Mouse (Mus musculus): Measurements from ENCODE around the gene H2-M2. TPM values are rescaled to one million over a fixed set of nuclear protein-coding genes. Genes with fewer than 3 reads are reported as not detected.
"Not testable (repeated sequence)": the region's sequence is repeated elsewhere in the genome, so short reads cannot be mapped to it uniquely, and the experiment has no call there.

Gene H2-M2
- not detected in 2 replicates for polyA plus RNA-seq (2014; fragmentation: Nextera tagmentation; extraction: Ambion mirVana)

- WGBS: 81% methylated on average over 2 of the region's 2 CpGs
- H3K4me2 ChIP-seq (ENCODE audit: low read depth, low read length): no peak within 1 kb of the TSS
- ATAC-seq (ENCODE audit: low read depth): no peak
Observed at GRCm38 (mm10) chr17:37483452-37483851, at the start of gene H2-M2. Gene H2-M2, minus strand, starts transcription at chr17:37483552.

GRCm38 (mm10) chr17:37525427-37525826, 42.1 kb upstream of the H2-M2 start:
- not testable (repeated sequence) for H3K27ac ChIP-seq (ENCODE audit: low read depth, low read length); H3K4me3 ChIP-seq (ENCODE audit: low read depth, low read length); H3K9ac ChIP-seq (replicated peaks; ENCODE audit: low read depth, low read length); ATAC-seq (ENCODE audit: low read depth); H3K36me3 ChIP-seq (ENCODE audit: control insufficient read depth, insufficient read depth, low read length); H3K27me3 ChIP-seq (ENCODE audit: control insufficient read depth, insufficient read depth, low read length); H3K4me1 ChIP-seq (ENCODE audit: control insufficient read depth, insufficient read depth, low read length); H3K4me2 ChIP-seq (ENCODE audit: low read depth, low read length); H3K9me3 ChIP-seq (ENCODE audit: control insufficient read depth, low read length)
- 78% methylated on average over 1 of the region's 1 CpGs for WGBS

More at GRCm38 (mm10) chr17:37483452-37483851, at the start of gene H2-M2:
- H3K27me3 ChIP-seq (ENCODE audit: control insufficient read depth, insufficient read depth, low read length): no peaks in the 10 kb centered on the region
- H3K4me3 ChIP-seq (ENCODE audit: low read depth, low read length): no peak within 1 kb of the TSS
- H3K4me1 ChIP-seq (ENCODE audit: control insufficient read depth, insufficient read depth, low read length): no peaks in the 10 kb centered on the region
- H3K9me3 ChIP-seq (ENCODE audit: control insufficient read depth, low read length): no peaks in the 10 kb centered on the region
- no peaks in the 10 kb centered on the region for H3K36me3 ChIP-seq (ENCODE audit: control insufficient read depth, insufficient read depth, low read length)
- no peak within 1 kb of the TSS for H3K27ac ChIP-seq (ENCODE audit: low read depth, low read length)
- H3K9ac ChIP-seq (replicated peaks; ENCODE audit: low read depth, low read length): no peak within 1 kb of the TSS

GRCm38 (mm10) chr17:37524612-37525011, 41.3 kb upstream of the H2-M2 start:
- not testable (repeated sequence) for H3K36me3 ChIP-seq (ENCODE audit: control insufficient read depth, insufficient read depth, low read length); H3K27me3 ChIP-seq (ENCODE audit: control insufficient read depth, insufficient read depth, low read length); ATAC-seq (ENCODE audit: low read depth); H3K9me3 ChIP-seq (ENCODE audit: control insufficient read depth, low read length); H3K4me3 ChIP-seq (ENCODE audit: low read depth, low read length); H3K27ac ChIP-seq (ENCODE audit: low read depth, low read length); H3K4me2 ChIP-seq (ENCODE audit: low read depth, low read length); H3K4me1 ChIP-seq (ENCODE audit: control insufficient read depth, insufficient read depth, low read length); H3K9ac ChIP-seq (replicated peaks; ENCODE audit: low read depth, low read length)

- no peak for ATAC-seq (ENCODE audit: low read depth)
- H3K27me3 ChIP-seq (ENCODE audit: control insufficient read depth, insufficient read depth, low read length): no peaks in the 10 kb centered on the region
Observed at GRCm38 (mm10) chr17:37507730-37508129, 24.4 kb upstream of the H2-M2 start, which contains the start of gene Olfr111. Gene Olfr111, plus strand, starts transcription at chr17:37508030.

GRCm38 (mm10) chr17:37491930-37492518, 8.7 kb upstream of the H2-M2 start, which contains the start of gene Olfr110:
Gene Olfr110, plus strand, starts transcription at chr17:37492468.
- Histone ChIP-seq H3K36me3 (ENCODE audit: control insufficient read depth, insufficient read depth, low read length) (no peaks in the 10 kb centered on the region), H3K4me1 (ENCODE audit: control insufficient read depth, insufficient read depth, low read length) (no peaks in the 10 kb centered on the region), H3K27ac (ENCODE audit: low read depth, low read length) (no peak within 1 kb of the TSS), H3K9me3 (ENCODE audit: control insufficient read depth, low read length) (no peaks in the 10 kb centered on the region), H3K4me3 (ENCODE audit: low read depth, low read length) (no peak within 1 kb of the TSS), H3K4me2 (ENCODE audit: low read depth, low read length) (no peak within 1 kb of the TSS), H3K9ac (replicated peaks; ENCODE audit: low read depth, low read length) (no peak within 1 kb of the TSS), H3K27me3 (ENCODE audit: control insufficient read depth, insufficient read depth, low read length) (no peaks in the 10 kb centered on the region)
- ATAC-seq (ENCODE audit: low read depth): no peak
- WGBS: 60% methylated on average over 1 of the region's 1 CpGs

More at GRCm38 (mm10) chr17:37507730-37508129, 24.4 kb upstream of the H2-M2 start, which contains the start of gene Olfr111:
- H3K9me3 ChIP-seq (ENCODE audit: control insufficient read depth, low read length): no peaks in the 10 kb centered on the region
- no peak within 1 kb of the TSS for H3K9ac ChIP-seq (replicated peaks; ENCODE audit: low read depth, low read length)
- H3K27ac ChIP-seq (ENCODE audit: low read depth, low read length): no peak within 1 kb of the TSS
- H3K4me1 ChIP-seq (ENCODE audit: control insufficient read depth, insufficient read depth, low read length): no peaks in the 10 kb centered on the region
- 93% methylated on average over 4 of the region's 4 CpGs for WGBS
- no peak within 1 kb of the TSS for H3K4me3 ChIP-seq (ENCODE audit: low read depth, low read length)
- H3K36me3 ChIP-seq (ENCODE audit: control insufficient read depth, insufficient read depth, low read length): no peaks in the 10 kb centered on the region
- no peak within 1 kb of the TSS for H3K4me2 ChIP-seq (ENCODE audit: low read depth, low read length)

- 100% methylated on average over 1 of the region's 1 CpGs for WGBS
- Histone ChIP-seq H3K4me2 (ENCODE audit: low read depth, low read length) (no peak within 1 kb of the TSS), H3K36me3 (ENCODE audit: control insufficient read depth, insufficient read depth, low read length) (no peaks in the 10 kb centered on the region), H3K27me3 (ENCODE audit: control insufficient read depth, insufficient read depth, low read length) (no peaks in the 10 kb centered on the region), H3K9ac (replicated peaks; ENCODE audit: low read depth, low read length) (no peak within 1 kb of the TSS), H3K4me1 (ENCODE audit: control insufficient read depth, insufficient read depth, low read length) (no peaks in the 10 kb centered on the region), H3K4me3 (ENCODE audit: low read depth, low read length) (no peak within 1 kb of the TSS), H3K9me3 (ENCODE audit: control insufficient read depth, low read length) (no peaks in the 10 kb centered on the region), H3K27ac (ENCODE audit: low read depth, low read length) (no peak within 1 kb of the TSS)
- no peak for ATAC-seq (ENCODE audit: low read depth)
Observed at GRCm38 (mm10) chr17:37458616-37459015, 24.7 kb downstream of the H2-M2 start, which contains the start of gene Olfr109. Gene Olfr109, plus strand, starts transcription at chr17:37458916.

GRCm38 (mm10) chr17:37445180-37445579, 38.2 kb downstream of the H2-M2 start, which contains the start of gene Olfr108:
Gene Olfr108, plus strand, starts transcription at chr17:37445480.
- ATAC-seq (ENCODE audit: low read depth): no peak
- Histone ChIP-seq H3K27me3 (ENCODE audit: control insufficient read depth, insufficient read depth, low read length) (no peaks in the 10 kb centered on the region), H3K4me3 (ENCODE audit: low read depth, low read length) (no peak within 1 kb of the TSS), H3K9ac (replicated peaks; ENCODE audit: low read depth, low read length) (no peak within 1 kb of the TSS), H3K36me3 (ENCODE audit: control insufficient read depth, insufficient read depth, low read length) (no peaks in the 10 kb centered on the region), H3K9me3 (ENCODE audit: control insufficient read depth, low read length) (no peaks in the 10 kb centered on the region), H3K27ac (ENCODE audit: low read depth, low read length) (no peak within 1 kb of the TSS), H3K4me1 (ENCODE audit: control insufficient read depth, insufficient read depth, low read length) (no peaks in the 10 kb centered on the region), H3K4me2 (ENCODE audit: low read depth, low read length) (no peak within 1 kb of the TSS)
- WGBS: 67% methylated on average over 1 of the region's 1 CpGs

Other genes with a start within 250 kb of the H2-M2 start
- not detected in 2 replicates for gene Olfr97, start 246.2 kb downstream of the H2-M2 start, polyA plus RNA-seq (2014; fragmentation: Nextera tagmentation; extraction: Ambion mirVana)
- not detected in 2 replicates for gene Olfr98, start 219.8 kb downstream of the H2-M2 start, polyA plus RNA-seq (2014; fragmentation: Nextera tagmentation; extraction: Ambion mirVana)
- gene H2-M3, start 213.3 kb downstream of the H2-M2 start, polyA plus RNA-seq (2014; fragmentation: Nextera tagmentation; extraction: Ambion mirVana): 0.42 and 0.91 TPM in 2 replicates
- not detected in 2 replicates for gene Olfr99, start 200.1 kb downstream of the H2-M2 start, polyA plus RNA-seq (2014; fragmentation: Nextera tagmentation; extraction: Ambion mirVana)
- gene Olfr101, start 179.2 kb downstream of the H2-M2 start, polyA plus RNA-seq (2014; fragmentation: Nextera tagmentation; extraction: Ambion mirVana): not detected in 2 replicates
- gene Olfr102, start 166.5 kb downstream of the H2-M2 start, polyA plus RNA-seq (2014; fragmentation: Nextera tagmentation; extraction: Ambion mirVana): not detected in 2 replicates
- not detected in 2 replicates for gene Olfr103, start 143.9 kb downstream of the H2-M2 start, polyA plus RNA-seq (2014; fragmentation: Nextera tagmentation; extraction: Ambion mirVana)
- not detected in 2 replicates for gene Olfr104-ps, start 124.0 kb downstream of the H2-M2 start, polyA plus RNA-seq (2014; fragmentation: Nextera tagmentation; extraction: Ambion mirVana)
- gene Olfr105-ps, start 104.5 kb downstream of the H2-M2 start, polyA plus RNA-seq (2014; fragmentation: Nextera tagmentation; extraction: Ambion mirVana): not detected in 2 replicates
- not detected in 2 replicates for gene Olfr106-ps, start 93.2 kb downstream of the H2-M2 start, polyA plus RNA-seq (2014; fragmentation: Nextera tagmentation; extraction: Ambion mirVana)
- gene Olfr107, start 84.3 kb downstream of the H2-M2 start, polyA plus RNA-seq (2014; fragmentation: Nextera tagmentation; extraction: Ambion mirVana): not detected in 2 replicates
- gene Olfr108, start 38.1 kb downstream of the H2-M2 start, polyA plus RNA-seq (2014; fragmentation: Nextera tagmentation; extraction: Ambion mirVana): not detected in 2 replicates
- not detected in 2 replicates for gene Olfr109, start 24.6 kb downstream of the H2-M2 start, polyA plus RNA-seq (2014; fragmentation: Nextera tagmentation; extraction: Ambion mirVana)
- gene Olfr110, start 8.9 kb upstream of the H2-M2 start, polyA plus RNA-seq (2014; fragmentation: Nextera tagmentation; extraction: Ambion mirVana): not detected in 2 replicates
- not detected in 2 replicates for gene Olfr111, start 24.5 kb upstream of the H2-M2 start, polyA plus RNA-seq (2014; fragmentation: Nextera tagmentation; extraction: Ambion mirVana)
- gene Olfr112, start 85.9 kb upstream of the H2-M2 start, polyA plus RNA-seq (2014; fragmentation: Nextera tagmentation; extraction: Ambion mirVana): not detected in 2 replicates
- gene Olfr113, start 94.1 kb upstream of the H2-M2 start, polyA plus RNA-seq (2014; fragmentation: Nextera tagmentation; extraction: Ambion mirVana): not detected in 2 replicates
- gene Olfr114, start 109.2 kb upstream of the H2-M2 start, polyA plus RNA-seq (2014; fragmentation: Nextera tagmentation; extraction: Ambion mirVana): not detected in 2 replicates
- not detected in 2 replicates for gene Olfr115, start 143.6 kb upstream of the H2-M2 start, polyA plus RNA-seq (2014; fragmentation: Nextera tagmentation; extraction: Ambion mirVana)
- gene Olfr116, start 143.6 kb upstream of the H2-M2 start, polyA plus RNA-seq (2014; fragmentation: Nextera tagmentation; extraction: Ambion mirVana): not detected in 2 replicates
- not detected in 2 replicates for gene Olfr117, start 180.2 kb upstream of the H2-M2 start, polyA plus RNA-seq (2014; fragmentation: Nextera tagmentation; extraction: Ambion mirVana)
- gene Olfr118, start 183.4 kb upstream of the H2-M2 start, polyA plus RNA-seq (2014; fragmentation: Nextera tagmentation; extraction: Ambion mirVana): not detected in 2 replicates
- not detected in 2 replicates for gene Olfr119, start 213.0 kb upstream of the H2-M2 start, polyA plus RNA-seq (2014; fragmentation: Nextera tagmentation; extraction: Ambion mirVana)
- not detected in 2 replicates for gene Olfr120, start 238.3 kb upstream of the H2-M2 start, polyA plus RNA-seq (2014; fragmentation: Nextera tagmentation; extraction: Ambion mirVana)

Measured in neural tube, embryonic 14.5 days (tissue).